Mouse (Mus musculus): Measurements from ENCODE around the gene Adig. TPM values are rescaled to one million over a fixed set of nuclear protein-coding genes. Genes with fewer than 3 reads are reported as not detected.

The Adig gene
- polyA plus RNA-seq, 1 experiment from 2014 or later = not detected

DNA sequence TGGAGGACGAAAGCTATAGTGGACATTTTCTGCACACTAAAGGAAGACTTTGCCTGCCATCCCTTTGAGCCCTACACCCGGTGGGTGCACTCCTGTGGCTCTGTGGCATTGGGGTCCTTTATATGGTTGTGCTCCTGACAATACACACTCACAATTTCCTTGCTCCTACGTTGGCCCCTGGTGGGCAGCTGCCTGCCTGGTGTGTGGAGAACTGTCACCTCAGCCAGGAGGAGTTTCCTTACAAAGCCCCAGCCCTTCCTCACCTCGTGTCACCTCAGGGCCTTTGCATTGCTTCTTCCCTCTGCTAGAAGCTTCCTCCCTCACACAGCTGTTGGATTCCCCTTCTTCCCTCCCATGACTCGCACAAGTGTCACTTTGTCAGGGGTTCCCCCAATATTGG, 4.1 kb downstream of the Adig start:
- H3K4me2 ChIP-seq = no peak overlapping the region
- H3K4me3 ChIP-seq (ENCODE audit: low read depth, low read length) = no peak overlapping the region
- H3K9me3 ChIP-seq (ENCODE audit: control insufficient read depth, low read length) = no peaks in the 10 kb centered on the region
- ATAC-seq (ENCODE audit: low FRiP score) (no peak), DNase-seq (ENCODE audit: low spot score, missing footprints) (peak; percentile 39)
- 82% methylated on average over 5 of the region's 5 CpGs for WGBS
- H3K27me3 ChIP-seq (ENCODE audit: control insufficient read depth, insufficient read depth, low read length) = no peaks in the 10 kb centered on the region
- H3K36me3 ChIP-seq (ENCODE audit: control insufficient read depth, insufficient read depth, low read length) = no peaks in the 10 kb centered on the region
- no peaks in the 10 kb centered on the region for H3K4me1 ChIP-seq (ENCODE audit: control insufficient read depth, insufficient read depth, low read length)
- H3K27ac ChIP-seq (ENCODE audit: low read depth, low read length) = no peak overlapping the region
- no peak overlapping the region for H3K9ac ChIP-seq (ENCODE audit: low read length)

DNA sequence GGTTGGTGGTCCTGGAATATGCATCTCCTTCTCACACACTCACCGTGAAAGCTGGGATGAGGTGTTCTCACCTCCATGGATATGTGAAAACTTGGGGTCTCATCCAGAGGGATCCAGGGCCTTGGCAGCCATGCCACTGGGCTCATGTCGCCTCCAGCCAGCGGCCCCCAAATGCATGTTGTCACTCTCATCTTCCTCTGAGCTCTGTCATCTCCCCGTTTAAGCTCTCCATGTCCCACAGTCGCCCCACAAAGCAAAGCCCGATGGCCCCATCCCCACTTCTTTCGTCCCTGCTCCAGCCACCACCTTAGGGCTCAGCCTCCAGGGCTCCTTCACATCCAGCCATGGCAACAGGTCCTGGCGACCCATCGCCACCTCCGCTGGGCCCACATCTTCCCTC, 4.6 kb downstream of the Adig start:
- Histone ChIP-seq H3K4me1 (ENCODE audit: control insufficient read depth, insufficient read depth, low read length) (no peaks in the 10 kb centered on the region), H3K4me2 (no peak overlapping the region), H3K4me3 (ENCODE audit: low read depth, low read length) (no peak overlapping the region), H3K27ac (ENCODE audit: low read depth, low read length) (no peak overlapping the region), H3K9me3 (ENCODE audit: control insufficient read depth, low read length) (no peaks in the 10 kb centered on the region), H3K27me3 (ENCODE audit: control insufficient read depth, insufficient read depth, low read length) (no peaks in the 10 kb centered on the region), H3K36me3 (ENCODE audit: control insufficient read depth, insufficient read depth, low read length) (no peaks in the 10 kb centered on the region), H3K9ac (ENCODE audit: low read length) (no peak overlapping the region)
- WGBS = 93% methylated on average over 10 of the region's 10 CpGs
- ATAC-seq (ENCODE audit: low FRiP score) (no peak), DNase-seq (ENCODE audit: low spot score, missing footprints) (no peak)

- ATAC-seq (ENCODE audit: low FRiP score) (no peak), DNase-seq (ENCODE audit: low spot score, missing footprints) (no peak)
- no peak overlapping the region for H3K9ac ChIP-seq (ENCODE audit: low read length)
- no peaks in the 10 kb centered on the region for H3K36me3 ChIP-seq (ENCODE audit: control insufficient read depth, insufficient read depth, low read length)
- no peak overlapping the region for H3K27ac ChIP-seq (ENCODE audit: low read depth, low read length)
- WGBS = 83% methylated on average over 6 of the region's 6 CpGs
- H3K9me3 ChIP-seq (ENCODE audit: control insufficient read depth, low read length) = no peaks in the 10 kb centered on the region
- H3K4me3 ChIP-seq (ENCODE audit: low read depth, low read length) = no peak overlapping the region
- no peaks in the 10 kb centered on the region for H3K4me1 ChIP-seq (ENCODE audit: control insufficient read depth, insufficient read depth, low read length)
- H3K27me3 ChIP-seq (ENCODE audit: control insufficient read depth, insufficient read depth, low read length) = no peaks in the 10 kb centered on the region
- no peak overlapping the region for H3K4me2 ChIP-seq
Observed at GRCm38 (mm10) chr2:158510665-158511064, 8.3 kb downstream of the Adig start.

DNA sequence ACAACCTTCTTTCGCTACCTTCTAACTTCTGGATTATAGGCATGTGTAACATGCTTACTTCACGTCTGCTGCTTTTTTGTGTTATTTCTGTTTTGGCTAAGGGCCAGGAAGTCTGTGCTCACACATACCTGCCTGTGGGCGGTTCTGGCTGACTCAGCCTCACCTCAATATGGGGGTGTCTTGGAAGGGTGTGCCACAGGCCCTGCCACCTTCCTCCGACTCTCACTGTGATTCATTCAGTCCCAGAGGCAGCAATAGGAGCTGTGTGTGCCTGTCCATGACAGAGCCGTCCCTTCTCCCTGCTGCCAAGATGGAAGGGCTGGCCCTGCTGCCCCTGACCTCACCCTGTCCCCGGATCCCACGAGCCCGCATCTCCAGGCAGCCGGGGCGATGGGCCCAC, 10.1 kb downstream of the Adig start, which contains the start of gene Arhgap40:
TSS of gene Arhgap40 (plus strand) at position 269 of the 400 bp plus-strand sequence.
- Histone ChIP-seq H3K9ac (ENCODE audit: low read length) (no peak within 1 kb of the TSS), H3K4me2 (no peak within 1 kb of the TSS), H3K27me3 (ENCODE audit: control insufficient read depth, insufficient read depth, low read length) (no peaks in the 10 kb centered on the region), H3K4me1 (ENCODE audit: control insufficient read depth, insufficient read depth, low read length) (no peaks in the 10 kb centered on the region), H3K36me3 (ENCODE audit: control insufficient read depth, insufficient read depth, low read length) (no peaks in the 10 kb centered on the region), H3K4me3 (ENCODE audit: low read depth, low read length) (no peak within 1 kb of the TSS), H3K9me3 (ENCODE audit: control insufficient read depth, low read length) (no peaks in the 10 kb centered on the region), H3K27ac (ENCODE audit: low read depth, low read length) (no peak within 1 kb of the TSS)
- ATAC-seq (ENCODE audit: low FRiP score) (no peak), DNase-seq (ENCODE audit: low spot score, missing footprints) (peak; percentile 14)
- 91% methylated on average over 10 of the region's 10 CpGs for WGBS

DNA sequence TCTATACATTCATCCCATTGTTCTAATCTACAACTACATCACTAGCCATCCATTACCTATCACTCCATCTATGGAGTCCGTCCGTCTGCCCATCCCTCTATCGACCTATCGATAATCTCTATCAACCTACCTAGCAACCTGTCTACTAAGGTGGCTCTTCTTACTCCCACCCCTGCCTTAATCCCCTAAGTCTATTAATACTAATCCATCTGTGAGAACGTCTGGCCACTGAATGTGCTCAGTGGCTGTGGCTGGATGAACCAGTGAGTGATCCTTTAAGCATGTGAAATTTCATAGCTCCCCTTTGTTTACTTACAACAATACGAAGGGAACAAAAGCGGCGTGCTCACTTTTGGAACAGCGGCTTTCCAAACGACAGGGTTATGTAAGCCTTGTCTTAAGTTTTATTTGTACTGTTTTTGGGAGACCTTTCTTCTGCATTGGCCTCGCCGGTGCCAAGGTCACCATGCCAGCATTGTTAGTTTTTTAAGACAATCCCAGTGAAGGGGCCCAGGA, 11.5 kb downstream of the Adig start:
- Histone ChIP-seq H3K27ac (ENCODE audit: low read depth, low read length) (no peak overlapping the region), H3K9me3 (ENCODE audit: control insufficient read depth, low read length) (no peaks in the 10 kb centered on the region), H3K9ac (ENCODE audit: low read length) (no peak overlapping the region), H3K4me1 (ENCODE audit: control insufficient read depth, insufficient read depth, low read length) (no peaks in the 10 kb centered on the region), H3K4me2 (no peak overlapping the region), H3K27me3 (ENCODE audit: control insufficient read depth, insufficient read depth, low read length) (no peaks in the 10 kb centered on the region), H3K36me3 (ENCODE audit: control insufficient read depth, insufficient read depth, low read length) (no peaks in the 10 kb centered on the region), H3K4me3 (ENCODE audit: low read depth, low read length) (no peak overlapping the region)
- 75% methylated on average over 12 of the region's 12 CpGs for WGBS
- ATAC-seq (ENCODE audit: low FRiP score) = no peak
- DNase-seq (ENCODE audit: low spot score, missing footprints) = peak; percentile 72

- 79% methylated on average over 6 of the region's 6 CpGs for WGBS
- no peaks in the 10 kb centered on the region for H3K27me3 ChIP-seq (ENCODE audit: control insufficient read depth, insufficient read depth, low read length)
Observed at GRCm38 (mm10) chr2:158518583-158518982, 16.2 kb downstream of the Adig start.

GRCm38 (mm10) chr2:158519071-158519470, 16.7 kb downstream of the Adig start:
- Histone ChIP-seq H3K9ac (ENCODE audit: low read length) (no peak overlapping the region), H3K27me3 (ENCODE audit: control insufficient read depth, insufficient read depth, low read length) (no peaks in the 10 kb centered on the region), H3K9me3 (ENCODE audit: control insufficient read depth, low read length) (no peaks in the 10 kb centered on the region), H3K4me1 (ENCODE audit: control insufficient read depth, insufficient read depth, low read length) (no peaks in the 10 kb centered on the region), H3K27ac (ENCODE audit: low read depth, low read length) (no peak overlapping the region), H3K4me2 (no peak overlapping the region), H3K4me3 (ENCODE audit: low read depth, low read length) (no peak overlapping the region), H3K36me3 (ENCODE audit: control insufficient read depth, insufficient read depth, low read length) (no peaks in the 10 kb centered on the region)
- ATAC-seq (ENCODE audit: low FRiP score) = no peak
- 82% methylated on average over 11 of the region's 11 CpGs for WGBS
- DNase-seq (ENCODE audit: low spot score, missing footprints) = no peak

More at GRCm38 (mm10) chr2:158518583-158518982, 16.2 kb downstream of the Adig start:
- no peak for DNase-seq (ENCODE audit: low spot score, missing footprints)
- no peak overlapping the region for H3K4me3 ChIP-seq (ENCODE audit: low read depth, low read length)
- ATAC-seq (ENCODE audit: low FRiP score) = no peak
- H3K27ac ChIP-seq (ENCODE audit: low read depth, low read length) = no peak overlapping the region
- H3K9ac ChIP-seq (ENCODE audit: low read length) = no peak overlapping the region
- H3K9me3 ChIP-seq (ENCODE audit: control insufficient read depth, low read length) = no peaks in the 10 kb centered on the region
- H3K36me3 ChIP-seq (ENCODE audit: control insufficient read depth, insufficient read depth, low read length) = no peaks in the 10 kb centered on the region
- H3K4me1 ChIP-seq (ENCODE audit: control insufficient read depth, insufficient read depth, low read length) = no peaks in the 10 kb centered on the region
- no peak overlapping the region for H3K4me2 ChIP-seq

DNA sequence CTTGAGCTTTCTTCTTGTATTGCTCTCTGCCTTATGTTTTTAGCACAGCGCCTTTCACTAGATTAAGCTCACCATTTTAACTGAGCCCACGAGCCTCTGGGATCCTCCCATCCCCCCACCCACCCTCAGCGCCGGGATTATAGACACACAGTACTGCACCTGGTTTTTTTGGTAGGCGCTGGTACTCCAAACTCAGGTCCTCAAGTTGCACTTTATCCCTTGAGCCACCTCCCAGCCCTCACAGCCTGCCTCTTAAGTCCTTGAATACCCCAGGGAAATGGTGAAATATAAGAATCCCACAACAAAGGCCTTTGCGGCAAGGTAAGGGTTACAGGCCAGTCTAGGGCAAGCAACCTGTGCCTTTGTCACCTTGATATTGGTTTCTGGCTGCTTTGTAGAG, 17.4 kb downstream of the Adig start:
- Histone ChIP-seq H3K9me3 (ENCODE audit: control insufficient read depth, low read length) (no peaks in the 10 kb centered on the region), H3K9ac (ENCODE audit: low read length) (no peak overlapping the region), H3K4me3 (ENCODE audit: low read depth, low read length) (no peak overlapping the region), H3K27me3 (ENCODE audit: control insufficient read depth, insufficient read depth, low read length) (no peaks in the 10 kb centered on the region), H3K36me3 (ENCODE audit: control insufficient read depth, insufficient read depth, low read length) (no peaks in the 10 kb centered on the region), H3K27ac (ENCODE audit: low read depth, low read length) (no peak overlapping the region), H3K4me1 (ENCODE audit: control insufficient read depth, insufficient read depth, low read length) (no peaks in the 10 kb centered on the region), H3K4me2 (no peak overlapping the region)
- WGBS = 87% methylated on average over 6 of the region's 6 CpGs
- ATAC-seq (ENCODE audit: low FRiP score) = no peak
- no peak for DNase-seq (ENCODE audit: low spot score, missing footprints)

DNA sequence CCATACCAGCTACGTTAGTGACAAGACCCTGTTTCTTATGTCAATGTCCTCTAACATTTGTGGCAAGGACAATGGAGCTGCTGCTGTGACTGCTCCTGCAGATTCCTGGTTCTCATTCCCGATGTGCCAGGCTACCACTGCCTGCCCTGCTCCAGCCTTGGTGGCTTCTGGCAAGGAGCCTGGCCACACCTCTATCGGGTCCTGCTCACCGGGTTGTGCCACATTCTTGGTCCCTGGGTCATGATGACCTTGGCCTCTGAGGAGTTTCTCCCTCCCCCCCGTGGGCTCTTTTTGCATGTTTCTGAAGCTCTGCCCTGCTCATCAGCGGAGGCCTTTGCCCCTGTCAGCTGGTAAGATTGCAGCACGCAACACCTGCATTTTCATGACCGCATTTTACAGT, 20.6 kb downstream of the Adig start:
- Histone ChIP-seq H3K4me3 (ENCODE audit: low read depth, low read length) (no peak overlapping the region), H3K27me3 (ENCODE audit: control insufficient read depth, insufficient read depth, low read length) (no peaks in the 10 kb centered on the region), H3K4me1 (ENCODE audit: control insufficient read depth, insufficient read depth, low read length) (no peaks in the 10 kb centered on the region), H3K36me3 (ENCODE audit: control insufficient read depth, insufficient read depth, low read length) (no peaks in the 10 kb centered on the region), H3K9ac (ENCODE audit: low read length) (no peak overlapping the region), H3K4me2 (no peak overlapping the region), H3K27ac (ENCODE audit: low read depth, low read length) (no peak overlapping the region), H3K9me3 (ENCODE audit: control insufficient read depth, low read length) (no peaks in the 10 kb centered on the region)
- WGBS = 86% methylated on average over 8 of the region's 8 CpGs
- ATAC-seq (ENCODE audit: low FRiP score) = no peak
- DNase-seq (ENCODE audit: low spot score, missing footprints) = peak; percentile 72

Data from midbrain, embryonic 11.5 days (tissue).